Mouse (Mus musculus): ENCODE measurements around the gene Golph3.

Gene Golph3

DNA sequence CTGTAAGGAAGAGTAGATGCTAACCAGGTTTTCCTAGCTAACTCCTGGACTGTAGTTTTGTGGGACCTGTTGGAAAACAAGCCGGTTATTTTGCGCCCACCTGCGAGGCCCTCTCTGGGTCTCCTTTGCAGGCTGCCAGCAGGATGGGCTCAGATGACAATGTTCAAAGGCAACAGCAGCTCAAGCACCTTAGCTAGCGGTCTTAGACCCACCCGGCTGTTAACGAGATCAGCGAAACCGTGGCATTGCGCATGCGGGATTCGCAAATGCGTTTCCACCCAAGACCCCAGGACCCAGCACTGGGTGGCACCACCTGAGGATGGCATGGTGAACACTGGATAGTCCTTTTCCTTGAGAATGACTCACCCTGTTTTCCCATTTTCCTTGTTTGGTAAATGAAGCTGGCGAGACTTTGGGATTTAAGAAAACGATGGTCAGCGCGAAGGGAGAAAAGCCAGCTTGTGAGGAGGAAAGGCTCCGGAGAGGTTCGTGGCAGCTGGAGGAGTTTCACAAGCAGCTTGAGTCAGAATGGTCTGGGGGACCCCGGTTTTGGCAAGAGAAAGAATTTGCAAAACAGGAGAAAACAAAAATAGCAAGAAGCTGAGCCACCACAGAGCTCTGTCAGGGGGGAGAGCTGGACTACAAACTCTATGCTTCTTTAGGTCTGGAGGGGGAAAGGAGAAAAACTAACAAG lies 39.4 kb downstream of the Golph3 start:
- WGBS: 75% methylated on average over 19 of the region's 19 CpGs

DNA sequence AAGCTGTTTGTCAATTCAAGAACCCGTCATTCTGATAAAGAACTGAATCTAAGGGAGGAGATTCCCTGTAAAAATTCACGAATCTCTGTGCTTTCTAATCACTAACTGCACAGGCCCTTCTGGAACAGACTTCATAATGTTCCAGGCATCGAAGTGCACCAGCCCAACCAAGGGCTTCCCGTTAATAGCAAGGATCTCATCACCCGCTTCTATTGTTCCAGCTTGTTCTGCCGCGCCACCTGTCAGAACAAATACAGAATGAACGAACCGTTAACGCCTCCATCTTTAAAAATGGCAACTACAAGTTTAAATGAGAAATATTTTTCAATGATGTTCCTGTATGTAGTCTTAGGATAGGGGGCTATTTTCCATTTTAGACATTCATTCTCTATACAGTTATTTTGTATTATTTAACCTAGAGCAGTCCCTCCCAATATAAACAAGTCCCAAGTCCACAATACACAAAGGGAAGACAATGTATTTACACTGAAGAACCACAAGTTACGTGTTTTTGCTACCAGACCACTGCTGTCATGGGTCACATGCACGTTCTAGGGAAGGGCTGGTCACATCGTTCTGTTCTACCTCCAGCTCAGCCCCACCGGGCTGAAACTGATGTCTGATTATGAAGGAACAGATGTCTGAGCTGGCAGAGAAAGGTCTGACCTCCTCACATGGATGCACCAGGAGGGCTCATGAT lies 40.9 kb downstream of the Golph3 start:
- WGBS: 66% methylated on average over 14 of the region's 14 CpGs

DNA sequence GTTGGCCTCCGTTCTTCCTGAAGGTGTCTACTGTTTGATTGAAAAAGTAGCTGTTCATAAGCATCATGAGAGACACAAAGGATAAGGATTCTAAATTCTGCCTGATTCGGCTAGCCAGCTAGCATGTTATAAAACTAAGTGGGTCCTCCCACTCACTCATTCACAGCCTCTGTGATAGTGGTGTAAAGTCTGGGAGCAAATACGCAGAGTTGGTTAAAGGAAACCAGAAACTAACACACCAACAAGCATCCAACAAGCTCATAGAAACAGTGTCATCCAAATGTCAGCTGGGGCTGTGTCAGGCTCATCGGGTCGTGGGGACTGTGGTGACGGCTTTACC lies 41.4 kb downstream of the Golph3 start:
- WGBS: 61% methylated on average over 6 of the region's 6 CpGs

DNA sequence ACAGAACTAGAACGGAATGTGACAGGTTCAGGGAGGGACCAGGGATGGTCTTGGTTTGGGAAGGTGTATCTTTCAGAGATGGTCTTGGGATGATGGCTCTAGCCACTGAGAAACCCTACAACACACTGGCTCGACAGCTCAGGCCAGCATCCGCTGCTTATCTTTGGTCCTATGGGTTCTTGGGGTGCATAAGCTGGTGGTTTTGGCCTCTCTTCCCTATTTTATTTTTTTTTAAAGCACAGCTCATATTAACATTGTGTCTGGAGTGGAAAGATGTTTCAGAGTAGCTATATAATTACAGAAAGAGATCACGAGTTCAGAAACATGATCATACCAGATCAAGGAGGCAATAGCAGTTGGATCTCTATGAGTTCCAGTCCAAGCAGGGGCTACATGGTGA lies 42.8 kb downstream of the Golph3 start:
- WGBS: 94% methylated on average over 4 of the region's 4 CpGs

DNA sequence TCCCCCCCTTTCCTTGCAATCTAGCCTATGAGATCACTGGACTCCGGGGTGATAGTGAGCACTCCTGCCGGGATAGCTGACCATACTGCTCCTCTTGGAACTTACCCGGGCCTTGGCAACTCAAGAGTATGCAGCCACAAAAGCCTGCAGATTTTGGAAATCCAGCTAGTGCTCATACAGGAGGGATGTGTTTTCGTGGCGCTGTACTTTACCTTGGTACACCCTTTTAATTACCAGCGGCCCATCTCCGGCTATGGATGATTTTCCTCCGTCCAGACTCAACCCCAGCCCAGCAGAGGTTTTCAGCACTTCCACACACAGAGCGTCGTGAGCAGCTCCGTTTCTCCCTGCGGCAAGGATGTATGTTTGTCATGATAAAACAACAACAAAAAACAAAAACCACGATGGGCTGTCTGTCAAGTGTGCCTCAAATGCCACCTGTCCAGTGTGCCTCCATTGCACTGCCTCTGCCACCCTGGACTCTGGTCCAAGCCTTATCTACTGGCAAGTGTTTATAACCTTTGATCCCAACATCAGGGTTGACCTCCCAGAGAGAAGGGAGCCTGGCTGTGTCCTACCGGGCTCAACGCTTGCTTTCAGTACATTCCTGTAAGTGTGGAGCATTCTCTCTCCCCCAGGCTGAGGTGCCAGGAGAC lies 44.3 kb downstream of the Golph3 start:
- 75% methylated on average over 15 of the region's 15 CpGs for WGBS

DNA sequence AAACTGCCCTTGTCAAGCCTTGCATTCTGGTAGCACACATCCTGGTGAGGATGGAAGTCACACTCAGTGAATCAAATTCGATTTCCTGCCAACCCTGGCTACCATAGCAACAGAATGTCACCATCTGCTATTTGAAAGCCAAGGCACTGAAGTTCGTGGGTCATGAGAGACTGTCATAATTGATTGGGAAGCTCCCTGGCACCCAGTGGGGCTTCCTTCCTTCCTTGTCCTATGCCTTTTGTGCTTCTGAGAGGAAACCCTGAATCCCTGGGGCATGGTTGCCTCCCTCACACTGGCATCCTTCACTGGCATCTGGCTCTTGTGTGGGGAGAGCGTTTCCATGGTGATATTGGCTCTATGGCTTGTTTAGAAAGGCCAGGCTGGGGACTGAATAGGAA lies 44.8 kb downstream of the Golph3 start:
- WGBS: 21% methylated on average over 3 of the region's 3 CpGs

DNA sequence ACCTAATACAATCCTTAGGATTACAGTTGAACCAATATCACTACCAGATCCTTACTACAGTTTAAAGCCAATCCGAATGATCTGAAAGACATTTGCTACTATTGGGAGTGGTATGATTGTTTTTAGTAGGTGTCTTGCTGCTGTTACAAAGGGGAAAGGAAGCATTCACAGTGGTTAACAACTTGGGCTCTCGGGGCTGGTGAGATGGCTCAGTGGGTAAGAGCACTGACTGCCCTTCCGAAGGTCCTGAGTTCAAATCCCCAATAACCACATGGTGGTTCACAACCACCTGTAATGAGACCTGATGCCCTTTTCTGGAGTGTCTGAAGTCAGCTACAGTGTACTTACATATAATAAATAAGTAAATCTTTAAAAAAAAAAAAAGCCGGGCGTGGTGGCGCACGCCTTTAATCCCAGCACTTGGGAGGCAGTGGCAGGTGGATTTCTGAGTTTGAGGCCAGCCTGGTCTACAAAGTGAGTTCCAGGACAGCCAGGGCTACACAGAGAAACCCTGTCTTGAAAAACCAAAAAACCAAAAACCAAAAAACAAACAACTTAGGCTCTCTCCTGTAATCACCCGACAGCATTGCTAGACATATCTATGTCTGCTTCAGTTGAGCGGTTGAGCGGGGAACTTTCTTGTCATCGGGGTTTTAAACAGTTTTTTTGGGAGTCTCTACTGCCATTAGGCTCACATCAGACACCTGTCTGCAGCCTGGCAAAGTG lies 45.5 kb downstream of the Golph3 start:
- WGBS: 83% methylated on average over 11 of the region's 11 CpGs

DNA sequence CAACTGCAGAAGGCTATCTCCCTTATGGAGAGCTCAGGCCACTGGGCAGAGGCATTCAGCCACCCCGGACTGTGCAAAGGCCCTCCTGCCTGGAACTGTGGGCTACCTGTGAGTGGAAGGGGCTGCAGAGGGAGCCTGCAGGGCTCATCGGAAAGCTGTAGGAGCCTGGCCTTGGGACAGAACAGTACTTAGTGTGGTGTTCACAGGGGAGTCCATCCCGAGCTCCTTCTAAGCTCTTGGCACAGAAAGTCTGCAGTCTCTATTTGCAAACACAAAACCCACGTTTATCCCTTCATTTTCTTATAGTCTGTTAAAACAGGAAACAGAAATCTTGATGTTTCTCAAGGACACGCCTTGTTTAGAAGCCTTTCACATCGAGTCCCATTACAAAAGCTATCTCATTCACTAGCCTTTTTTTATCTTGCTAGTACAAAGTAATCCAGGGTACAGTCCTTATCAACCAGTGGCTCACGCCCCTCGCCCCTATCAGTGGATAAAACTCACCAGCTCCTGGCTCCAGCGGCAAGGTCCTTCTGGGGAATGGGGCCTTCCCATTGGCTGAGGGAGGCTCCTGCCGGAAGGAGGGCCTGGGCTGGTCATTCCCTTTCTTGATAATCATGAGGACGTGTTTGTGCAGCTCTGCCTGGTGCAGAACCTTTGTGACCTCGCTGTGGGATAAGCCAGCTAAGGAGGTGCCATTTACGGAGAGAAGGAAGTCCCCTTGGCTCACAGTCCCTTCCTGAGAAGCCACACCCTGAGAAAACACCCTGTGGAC lies 46.2 kb downstream of the Golph3 start:
- 67% methylated on average over 13 of the region's 13 CpGs for WGBS

DNA sequence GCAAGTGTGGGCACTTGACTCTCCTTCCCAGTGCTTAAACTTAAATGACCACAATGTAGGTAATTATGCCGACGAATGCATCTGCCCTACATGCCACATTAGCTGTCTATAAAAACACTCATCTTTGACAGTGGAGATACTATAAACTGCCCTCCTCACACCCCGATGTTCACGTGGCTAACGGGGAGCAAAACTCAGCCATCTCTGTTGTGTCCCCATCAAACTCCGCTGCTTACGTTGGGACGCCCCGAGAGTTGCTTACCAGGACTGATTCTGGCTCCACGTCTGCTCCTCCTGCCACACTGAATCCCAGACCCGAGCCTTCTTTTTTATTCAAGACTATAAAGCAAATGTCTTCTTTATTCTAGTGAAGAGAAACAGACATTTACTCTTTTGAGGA lies 47.1 kb downstream of the Golph3 start:
- WGBS: 77% methylated on average over 11 of the region's 11 CpGs

DNA sequence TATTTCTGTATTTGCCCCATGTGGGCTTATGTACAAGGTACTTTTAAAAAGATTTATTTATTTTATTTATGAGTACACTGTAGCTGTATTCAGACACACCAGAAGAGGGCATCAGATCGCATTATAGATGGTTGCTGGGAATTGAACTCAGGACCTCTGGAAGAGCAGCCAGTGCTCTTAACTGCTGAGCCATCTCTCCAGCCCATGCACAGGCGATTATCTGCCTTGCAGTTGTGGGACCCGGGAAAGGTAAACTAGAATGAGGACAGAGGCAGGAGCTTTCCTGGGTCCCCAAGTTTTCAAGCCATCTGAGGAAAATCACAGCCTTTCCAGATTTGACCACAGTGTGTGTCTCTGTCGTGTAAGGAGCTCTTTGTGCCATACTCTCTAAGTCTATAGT lies 47.6 kb downstream of the Golph3 start:
- WGBS: 94% methylated on average over 4 of the region's 4 CpGs

DNA sequence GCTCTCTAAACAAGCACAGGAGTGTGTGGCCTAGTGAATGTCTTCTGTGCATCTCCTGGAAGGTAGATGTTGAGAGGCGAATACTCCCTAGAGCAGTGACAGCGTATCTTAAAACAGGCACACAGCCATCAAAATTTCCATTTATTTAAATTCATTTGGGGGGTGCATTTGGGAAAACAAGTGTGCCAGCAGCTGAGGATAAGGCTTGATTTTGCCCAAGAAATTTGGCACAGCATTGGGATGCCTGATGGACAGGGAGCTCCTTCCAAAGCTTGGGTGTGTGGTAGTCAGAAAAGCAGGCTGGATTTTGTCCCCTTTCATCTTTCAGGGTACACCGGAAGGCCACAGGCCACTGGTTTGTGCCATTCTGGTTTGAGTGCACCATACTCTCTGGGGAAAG lies 48.8 kb downstream of the Golph3 start:
- WGBS: 77% methylated on average over 3 of the region's 3 CpGs

DNA sequence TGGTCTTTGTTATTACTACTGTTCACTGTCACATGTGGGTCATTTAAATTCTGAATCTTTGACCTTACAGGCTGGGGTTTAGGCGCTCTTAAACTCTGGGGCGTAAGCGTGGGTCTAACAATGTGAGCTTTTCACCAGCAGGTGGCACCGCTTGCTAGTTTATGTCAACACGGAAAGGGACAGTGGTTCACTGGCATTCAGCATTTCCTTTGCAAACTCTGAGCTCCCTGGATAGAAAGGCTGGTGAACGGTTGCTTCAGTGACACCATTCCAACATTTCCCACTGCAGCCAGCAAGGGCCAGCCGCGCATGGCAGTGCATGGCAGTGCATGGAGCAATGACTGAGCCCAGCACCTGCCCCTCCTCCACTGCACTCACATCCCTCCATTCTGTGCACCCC lies 49.9 kb downstream of the Golph3 start:
- WGBS: 8% methylated on average over 8 of the region's 8 CpGs

DNA sequence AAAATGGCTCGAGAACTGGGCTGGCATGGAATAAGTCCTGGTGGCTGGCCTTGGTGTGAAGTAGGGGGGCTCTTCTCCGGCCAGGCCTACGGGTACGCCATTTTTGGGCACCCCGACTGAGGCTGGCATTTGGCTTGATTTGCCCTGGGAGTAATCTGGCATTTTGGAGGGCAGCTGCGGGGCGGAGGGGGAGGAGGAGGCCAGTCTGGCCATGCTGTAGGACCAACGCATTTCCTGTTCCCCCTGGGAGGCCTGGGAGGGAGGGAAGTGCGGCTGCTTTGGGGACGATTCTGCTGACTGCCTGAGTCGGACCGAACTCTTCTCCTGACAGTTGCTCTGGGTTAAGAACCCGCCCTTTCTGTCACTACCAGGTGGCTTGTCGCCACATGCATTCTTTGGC lies 52.2 kb downstream of the Golph3 start:
- 91% methylated on average over 14 of the region's 14 CpGs for WGBS

DNA sequence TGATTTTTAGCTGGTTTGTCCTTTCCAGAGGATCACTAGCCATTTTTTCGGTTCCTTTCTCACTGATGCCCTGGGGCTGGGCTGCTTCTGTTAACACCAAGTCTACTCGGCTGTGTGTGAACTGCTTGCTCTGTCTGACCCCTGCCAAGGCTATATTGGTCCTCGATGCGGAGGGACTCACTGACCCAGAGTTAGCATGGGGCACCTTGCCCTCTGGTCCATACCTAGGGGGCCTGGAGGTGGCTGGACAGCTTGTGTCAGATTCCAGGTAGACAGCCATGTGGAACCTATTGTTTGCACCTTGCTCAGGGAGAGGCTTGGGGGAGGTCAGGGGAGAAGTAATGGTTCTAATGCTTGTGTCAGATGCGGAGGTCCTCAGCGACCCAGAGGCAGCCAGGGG lies 52.7 kb downstream of the Golph3 start:
- 84% methylated on average over 6 of the region's 6 CpGs for WGBS

DNA sequence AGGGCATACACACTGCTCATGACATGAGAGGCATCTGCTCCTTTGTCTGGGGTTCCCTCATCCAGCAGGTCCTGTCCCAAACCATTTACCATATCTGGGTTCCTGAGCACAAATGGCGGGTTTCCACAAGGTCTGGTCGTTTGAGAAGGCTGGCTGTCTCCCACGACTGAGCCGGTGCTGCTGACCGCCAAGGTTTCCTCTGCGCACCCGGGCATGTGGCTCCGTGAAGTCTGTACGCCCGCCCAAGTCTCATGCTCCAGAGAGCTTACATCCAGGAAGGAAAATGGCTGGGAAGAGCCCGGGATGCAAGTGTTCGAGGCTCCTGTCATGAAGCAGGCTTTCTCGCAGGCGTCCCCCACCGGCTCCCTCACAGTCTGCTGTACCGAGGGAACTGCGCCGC lies 53.7 kb downstream of the Golph3 start:
- 77% methylated on average over 18 of the region's 18 CpGs for WGBS

DNA sequence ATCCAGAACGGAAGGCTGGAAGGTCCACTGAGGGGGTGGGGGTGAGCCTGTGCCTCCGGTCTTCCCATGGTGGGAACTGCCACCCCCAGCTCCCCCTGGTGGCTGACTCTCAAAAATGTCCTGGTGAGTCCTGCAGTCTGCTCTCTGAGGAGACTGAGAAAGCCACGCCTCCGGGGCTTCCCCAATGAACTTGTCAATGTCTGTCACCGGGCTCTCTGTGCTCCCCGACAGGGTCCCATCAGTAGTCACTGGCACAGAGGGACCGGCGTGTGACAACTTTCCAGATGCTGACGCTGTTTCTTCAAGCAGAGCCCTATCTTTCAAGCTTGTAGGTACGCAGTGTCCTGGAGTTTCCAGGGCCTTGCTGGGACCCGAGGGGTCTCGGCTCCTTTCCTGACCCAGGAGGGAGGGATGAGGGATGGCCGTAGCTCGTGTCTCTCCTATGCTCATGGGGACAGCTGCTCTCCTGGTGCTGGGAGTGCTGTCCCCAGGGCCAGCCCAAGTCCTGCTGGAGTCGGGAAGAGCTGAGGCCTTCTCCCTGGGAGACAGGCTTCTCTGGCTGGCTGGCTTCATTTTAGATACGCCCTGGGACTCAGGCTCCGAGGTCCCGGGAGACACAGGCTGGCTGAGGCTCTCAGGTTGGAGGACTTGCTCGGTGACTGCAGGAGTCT lies 54.5 kb downstream of the Golph3 start:
- WGBS: 32% methylated on average over 19 of the region's 19 CpGs

DNA sequence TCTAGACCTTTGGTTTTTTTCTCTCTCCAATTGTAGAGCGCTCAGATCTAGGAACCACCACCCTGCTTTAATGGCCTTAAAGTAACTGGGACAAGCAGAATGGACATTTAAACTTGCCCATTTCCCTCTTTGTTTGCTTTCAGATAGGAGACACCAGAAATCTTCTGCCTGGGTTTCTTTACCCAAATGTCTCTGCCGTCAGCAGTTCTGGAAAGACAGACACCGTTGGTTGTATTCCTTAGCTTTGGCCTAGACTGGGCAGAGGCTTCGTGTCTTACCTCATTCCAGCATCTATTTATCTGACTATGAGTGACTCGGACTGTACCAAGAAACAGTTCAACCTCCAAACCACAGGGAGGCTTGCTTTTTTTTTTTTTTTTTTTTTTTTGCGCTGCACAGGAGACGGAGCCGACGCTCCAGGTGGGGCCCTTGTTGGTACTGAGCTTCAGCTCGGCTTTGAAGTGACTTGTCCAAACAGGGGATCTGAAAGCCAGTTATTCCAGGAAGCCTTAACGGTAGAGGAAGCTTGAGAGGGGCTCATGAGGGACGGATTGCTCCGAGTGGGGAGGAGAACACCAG lies 55.3 kb downstream of the Golph3 start:
- WGBS: 68% methylated on average over 13 of the region's 13 CpGs

DNA sequence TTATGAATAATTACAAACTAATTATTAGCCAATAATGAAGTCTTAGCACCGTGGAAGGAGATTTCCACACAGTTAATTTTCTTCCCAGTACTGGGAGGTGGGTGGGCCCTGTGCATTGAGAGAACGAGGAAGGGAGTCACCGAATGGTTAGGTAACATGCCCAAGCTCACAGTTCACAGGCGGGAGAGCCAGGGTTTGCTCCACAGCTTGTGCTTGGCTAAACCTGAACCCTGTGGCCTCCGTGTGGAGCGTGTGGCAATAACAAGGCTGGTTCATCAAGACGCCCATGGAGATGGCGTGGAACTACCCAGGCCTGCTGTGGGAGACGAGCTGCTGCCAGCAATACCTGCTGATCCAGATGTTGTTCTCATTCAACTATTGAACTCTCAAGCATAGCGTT lies 56.5 kb downstream of the Golph3 start:
- 85% methylated on average over 10 of the region's 10 CpGs for whole genome bisulfite sequencing

DNA sequence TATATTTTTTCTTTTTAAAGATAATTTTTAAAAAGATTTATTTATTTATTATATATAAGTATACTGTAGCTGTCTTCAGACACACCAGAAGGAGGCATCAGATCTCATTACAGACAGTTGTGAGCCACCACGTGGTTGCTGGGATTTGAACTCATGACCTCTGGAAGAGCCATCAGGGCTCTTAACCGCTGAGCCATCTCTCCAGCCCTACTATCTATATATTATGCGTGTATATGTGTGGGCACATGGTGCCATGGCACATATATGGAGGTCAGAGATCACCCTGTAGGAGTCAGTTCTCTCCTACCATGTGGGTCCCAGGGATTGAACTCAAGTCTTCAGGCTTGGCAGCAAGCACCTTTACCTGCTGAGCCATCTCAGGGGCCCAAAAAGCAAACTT lies 58.8 kb downstream of the Golph3 start:
- 96% methylated on average over 3 of the region's 3 CpGs for WGBS

DNA sequence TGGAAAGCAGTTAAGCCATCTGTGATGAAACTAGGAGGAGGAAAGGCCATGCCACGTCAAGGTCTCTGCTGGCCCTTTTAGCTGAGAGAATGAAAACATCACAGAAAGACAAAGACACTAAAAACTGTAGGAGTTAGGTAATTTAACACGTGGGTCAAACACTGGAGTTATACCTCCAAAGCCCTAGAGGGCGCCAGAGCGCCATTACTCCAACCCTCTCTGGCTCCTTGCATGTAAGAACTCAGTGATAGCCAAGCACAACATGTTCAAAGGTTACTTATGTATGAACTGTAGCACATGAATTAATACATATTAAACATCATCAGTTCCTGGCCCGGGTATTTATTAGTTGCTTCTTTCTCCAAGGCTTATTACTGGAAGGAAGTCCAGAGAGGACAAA lies 59.3 kb downstream of the Golph3 start:
- 61% methylated on average over 5 of the region's 5 CpGs for WGBS

DNA sequence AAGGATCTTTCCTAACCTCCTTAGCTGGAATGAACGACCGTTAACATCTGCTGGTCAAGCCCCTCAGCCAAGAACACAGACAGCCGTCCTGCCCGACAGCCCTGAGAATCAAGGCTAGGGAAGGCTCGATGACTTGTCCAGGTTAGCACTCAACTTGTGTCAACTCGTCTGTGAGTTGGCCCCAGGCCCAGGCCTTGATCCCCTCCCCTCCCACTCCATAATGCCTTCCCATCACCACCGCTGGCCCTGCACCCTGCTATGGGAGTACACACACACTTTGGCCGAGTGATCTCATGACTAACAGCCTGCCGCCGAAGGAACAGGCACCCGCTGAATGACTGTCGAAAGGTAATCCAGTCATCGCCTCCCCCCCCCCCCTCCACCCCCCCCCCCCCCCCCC lies 63.4 kb downstream of the Golph3 start:
- WGBS: 89% methylated on average over 13 of the region's 13 CpGs
